Mouse (Mus musculus) monocyte, adult 2 months (primary cell): ENCODE measurements at regions not wholly inside any gene's neighbourhood (a gene's known extent, or its start where the extent isn't known, plus 50 kb on each side); places are given as distances from the start of the nearest gene placed in this dataset.
"Not testable (repeated sequence)": the region's sequence is repeated elsewhere in the genome, so short reads cannot be mapped to it uniquely, and the experiment has no call there.

Experiments
- DNase-seq, 2 experiments: peaks; one replicate each; pipeline ENCODE4 v3.0.0; 2022; ENCODE audit warnings: low spot score in 2 of 2, low read depth in 1 of 2

DNA sequence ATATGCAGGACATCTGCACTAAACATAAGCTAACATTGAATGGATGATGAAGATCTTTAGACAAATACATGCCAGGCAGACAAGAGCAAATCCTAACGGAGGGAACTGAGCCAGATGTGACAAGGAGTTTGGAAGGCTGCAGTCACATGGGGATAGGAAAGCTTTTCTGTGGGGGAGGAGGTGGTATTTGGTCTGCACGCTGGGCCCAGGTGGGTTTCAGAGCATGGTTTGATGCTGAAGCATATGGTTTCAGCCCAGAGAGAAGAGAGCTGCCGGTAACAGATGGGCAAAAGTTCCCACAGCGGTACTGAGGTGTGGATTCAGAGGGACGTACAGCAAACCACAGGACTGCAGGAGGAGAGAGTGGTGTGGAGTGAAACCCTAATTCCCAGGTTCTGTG is 982.1 kb downstream of the 4930447A16Rik start:
- no peak for DNase-seq

DNA sequence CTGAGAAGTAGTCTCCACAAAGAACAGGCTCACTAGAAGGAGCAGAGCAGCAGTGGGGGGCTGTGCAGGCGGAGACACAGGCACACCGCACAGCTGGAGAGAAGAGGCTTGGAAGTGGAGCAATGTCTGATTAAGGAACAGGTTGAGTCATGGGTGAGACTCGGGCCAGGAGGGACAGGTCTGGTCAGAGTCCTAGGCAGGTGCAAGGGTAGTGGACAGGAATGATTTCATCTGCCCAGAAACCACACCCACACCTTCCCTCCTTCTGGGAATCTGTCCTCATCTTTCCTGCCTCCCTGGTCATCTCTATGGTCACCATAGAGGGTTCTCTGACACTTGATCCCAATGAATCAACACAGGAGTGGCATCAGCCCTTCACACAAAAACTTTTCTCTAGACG is 983.8 kb downstream of the 4930447A16Rik start:
- no peak for DNase-seq

DNA sequence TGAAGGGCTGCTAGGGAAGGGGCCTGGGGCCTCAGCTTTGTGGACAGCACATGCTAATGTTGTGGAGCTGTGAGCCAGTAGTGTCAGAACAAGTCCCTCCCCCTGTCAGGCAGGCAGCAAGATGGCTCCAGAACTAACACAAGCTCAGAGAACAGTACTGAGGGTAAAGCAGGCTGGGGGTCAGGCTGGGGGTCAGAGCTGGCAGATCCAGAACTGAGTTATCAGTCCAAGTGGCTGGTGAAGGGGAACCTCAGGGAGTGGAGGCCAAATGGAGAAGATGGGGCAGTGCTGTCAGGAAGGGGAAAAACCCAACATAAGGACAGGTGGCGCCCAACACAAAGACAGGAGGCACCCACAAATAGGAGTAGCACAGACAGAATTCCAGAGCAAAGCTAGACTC is 985.1 kb downstream of the 4930447A16Rik start:
- DNase-seq = no peak

DNA sequence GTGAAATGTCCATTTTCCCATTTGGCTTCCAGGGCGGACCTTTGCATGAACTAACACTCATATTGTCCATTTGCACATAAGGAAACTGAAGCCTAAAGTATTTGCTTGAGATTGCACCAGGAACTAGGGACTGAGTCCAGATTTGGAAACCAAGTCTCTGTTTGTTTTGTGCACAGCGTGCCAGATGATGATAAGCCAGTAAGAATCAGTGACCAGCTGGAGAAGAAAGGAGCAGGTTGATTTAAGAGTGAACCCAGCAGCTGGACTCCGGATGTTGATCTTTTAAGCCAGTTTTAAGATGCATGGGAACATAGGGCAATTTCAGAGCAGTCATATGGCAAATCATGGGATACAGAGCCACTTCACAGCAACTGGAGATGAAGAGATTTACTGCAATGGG is 987.1 kb downstream of the 4930447A16Rik start:
- DNase-seq = no peak

DNA sequence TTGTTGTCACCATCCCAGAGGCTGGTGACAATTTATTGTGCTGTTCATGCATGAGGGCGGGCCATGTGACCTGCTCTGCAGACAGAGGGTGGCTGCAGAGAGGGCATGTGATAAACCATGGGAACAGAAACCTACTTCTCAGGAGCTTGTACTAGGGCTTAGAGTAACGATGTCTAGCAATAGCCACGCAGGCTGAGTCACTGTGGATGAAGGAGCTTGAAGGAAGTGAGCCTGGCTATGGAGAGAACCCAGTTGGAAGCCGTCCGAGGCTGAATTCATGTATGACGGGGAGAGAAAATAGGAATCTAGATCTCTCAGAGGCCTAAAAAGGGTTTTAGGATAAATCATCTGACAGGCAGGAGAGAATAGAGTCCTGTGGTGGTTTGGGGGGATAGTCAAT is 988.0 kb downstream of the 4930447A16Rik start:
- no peak for DNase-seq

DNA sequence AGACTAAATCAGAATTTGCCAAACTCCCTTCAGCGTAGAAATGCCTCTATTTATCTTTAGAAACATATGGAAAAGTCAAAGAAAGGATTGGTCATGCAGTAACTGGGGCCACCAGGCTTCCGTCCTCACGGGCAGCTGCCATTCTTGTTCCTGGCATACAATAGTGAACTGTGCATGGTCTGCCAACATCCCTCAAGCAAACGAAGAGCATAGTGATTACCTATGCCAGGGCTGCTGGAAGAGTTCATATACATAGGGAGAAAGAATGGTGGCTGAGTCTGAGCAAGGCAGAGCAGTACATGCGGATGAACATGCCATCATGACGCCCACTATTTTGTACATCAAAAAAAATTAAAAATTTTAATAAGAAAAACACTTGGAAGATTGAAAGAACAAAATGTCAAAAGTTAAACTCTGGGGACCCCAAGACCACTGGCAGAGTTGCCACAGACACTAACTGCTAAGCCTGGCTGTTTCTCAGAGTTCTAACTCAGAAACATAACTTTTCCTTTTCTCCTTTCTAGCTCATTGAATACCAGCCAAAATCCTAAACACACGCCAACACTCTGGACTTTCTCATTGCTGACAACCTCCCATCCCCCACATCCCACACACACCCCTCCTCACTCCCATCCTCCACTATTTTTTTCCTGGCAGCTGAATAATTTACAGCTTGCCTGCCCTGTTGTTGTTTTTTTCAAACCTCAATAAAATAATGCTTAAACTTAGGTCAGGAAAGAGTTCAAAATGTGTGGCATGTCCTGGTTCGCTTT is 989.1 kb downstream of the 4930447A16Rik start:
- DNase-seq = no peak

DNA sequence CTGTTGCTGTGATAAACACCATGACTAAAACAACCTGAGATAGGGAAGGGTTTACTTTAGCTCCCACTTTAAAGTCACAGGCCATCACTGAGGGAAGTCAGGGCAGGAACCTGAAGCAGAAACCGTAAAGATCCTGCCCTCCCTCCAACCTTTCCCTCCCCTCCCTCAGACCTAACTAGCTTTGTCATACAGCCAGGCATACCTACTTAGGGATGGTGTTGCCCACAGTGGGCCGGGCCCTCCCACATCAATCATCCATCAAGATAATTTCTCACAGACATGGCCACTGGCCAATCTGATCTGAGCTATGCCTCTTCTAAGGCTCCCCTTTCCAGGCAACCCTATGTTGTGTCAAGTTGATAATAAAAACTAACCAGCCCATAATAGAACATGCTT is 989.7 kb downstream of the 4930447A16Rik start:
- no peak for DNase-seq

DNA sequence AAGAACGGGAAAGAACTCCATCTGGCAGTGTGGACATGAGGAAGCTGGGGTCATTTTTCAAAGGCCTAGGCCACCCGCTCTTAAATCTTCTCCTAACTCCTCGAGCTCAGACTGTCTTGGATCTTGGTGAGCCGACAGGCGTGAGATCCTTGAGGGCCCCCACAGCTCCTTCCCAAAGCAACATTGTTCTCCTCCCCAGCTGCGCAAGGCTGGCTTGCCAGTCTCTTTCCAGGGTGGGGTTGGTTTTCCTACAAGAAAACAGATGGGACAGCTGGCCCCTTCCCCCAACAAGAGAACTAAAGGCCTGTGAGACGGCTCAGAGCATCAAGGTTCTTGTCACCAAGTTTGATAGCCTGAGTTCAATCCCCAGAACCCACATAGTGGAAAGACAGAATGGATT is 994.3 kb downstream of the 4930447A16Rik start:
- DNase-seq = no peak

DNA sequence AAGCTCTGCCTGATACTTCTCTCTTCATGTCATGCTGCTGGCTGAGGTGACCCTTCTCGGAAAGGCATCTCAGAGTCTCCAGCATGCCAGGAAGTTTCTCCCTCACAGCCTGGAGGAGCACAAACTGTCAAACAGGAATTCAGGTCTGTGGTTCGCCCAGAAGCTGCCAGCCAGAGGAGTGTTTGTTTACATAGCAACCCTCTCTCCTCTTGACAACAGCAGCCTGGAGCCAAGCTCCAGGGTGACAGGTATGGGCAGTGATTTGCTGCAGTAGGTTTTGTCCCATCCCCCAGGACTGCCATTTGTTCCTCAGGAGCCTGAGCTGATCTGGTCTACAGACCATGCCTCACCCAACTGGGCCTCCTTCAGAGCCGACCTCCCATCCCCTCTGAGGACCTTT is 995.4 kb downstream of the 4930447A16Rik start:
- no peak for DNase-seq

DNA sequence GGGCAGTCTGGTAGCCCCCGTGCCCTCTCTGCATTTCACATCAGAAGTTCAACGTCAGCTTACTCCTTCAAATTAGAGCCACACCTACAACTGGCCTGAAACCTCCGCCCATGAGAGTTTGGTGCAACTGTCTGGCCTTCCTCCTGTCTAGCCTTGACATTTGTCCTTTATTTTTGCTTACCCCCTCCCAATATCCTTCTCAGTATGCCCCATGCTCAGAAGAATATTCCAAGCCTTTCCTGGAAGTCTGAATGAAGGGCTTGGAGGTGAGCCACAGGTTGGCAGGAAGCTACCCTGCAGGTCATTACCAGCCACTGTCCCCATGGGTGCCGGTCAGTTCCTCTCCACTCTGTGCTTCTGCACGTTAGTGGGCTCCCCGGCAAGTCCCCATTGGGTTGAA is 997.4 kb downstream of the 4930447A16Rik start:
- no peak for DNase-seq

DNA sequence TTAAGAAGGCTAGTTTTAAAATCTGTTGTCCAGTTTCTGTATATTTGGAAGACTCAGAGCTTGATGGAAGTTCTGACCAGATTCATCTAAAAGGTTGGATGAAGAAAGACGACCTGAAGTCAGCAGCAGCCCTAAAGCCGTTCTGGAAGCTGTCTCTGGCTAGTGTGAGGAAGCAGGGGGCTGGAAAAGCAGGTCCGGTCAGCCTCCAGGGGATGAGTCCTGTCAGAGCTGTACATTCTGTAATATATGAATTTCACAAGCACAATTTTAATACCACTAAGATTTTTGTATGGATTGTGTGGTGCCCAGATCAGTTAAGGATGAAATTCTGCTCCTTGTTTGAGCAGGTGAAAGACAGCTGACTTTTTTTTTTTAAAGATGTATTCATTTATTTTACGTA is 1000.2 kb downstream of the 4930447A16Rik start:
- DNase-seq = no peak

DNA sequence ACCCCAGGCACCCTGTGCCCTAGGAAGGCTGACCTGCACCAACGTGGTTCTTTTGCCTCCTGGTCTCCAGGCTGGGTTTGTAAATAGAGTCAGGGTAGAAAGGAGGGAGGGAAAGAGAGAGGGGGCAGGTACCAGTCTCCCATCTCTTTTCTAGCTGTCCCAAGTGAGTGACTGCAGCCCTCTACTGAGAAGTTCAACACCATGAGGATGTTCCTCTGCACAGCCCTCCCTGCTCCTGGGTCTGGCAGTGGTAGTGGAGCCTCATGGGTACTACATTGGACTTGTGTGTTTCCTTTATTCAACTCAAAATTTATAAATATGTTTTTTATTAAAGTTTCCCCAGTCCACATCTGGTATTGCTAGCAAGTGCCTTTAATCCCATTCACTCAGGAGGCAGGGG is 1002.6 kb downstream of the 4930447A16Rik start:
- no peak for DNase-seq

DNA sequence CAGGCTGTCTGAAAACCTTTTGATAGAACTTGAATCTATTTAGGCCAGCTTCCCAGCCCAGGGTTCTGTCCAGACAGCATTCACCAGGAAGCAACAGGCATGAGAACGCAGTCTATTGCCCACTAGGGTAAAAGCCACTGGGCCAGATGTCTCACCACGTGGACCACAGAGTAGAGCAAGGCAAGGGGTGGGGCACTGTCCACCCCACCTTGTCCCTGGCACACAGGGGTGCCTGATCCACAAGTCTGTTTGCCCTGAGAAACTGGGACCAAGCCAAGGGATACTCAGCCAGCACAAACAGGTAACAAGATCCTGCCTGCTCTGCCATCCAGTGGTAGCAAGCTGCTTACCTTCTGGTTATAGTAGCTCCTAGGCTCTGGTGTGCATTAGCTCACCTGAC is 1006.3 kb downstream of the 4930447A16Rik start:
- DNase-seq = no peak

DNA sequence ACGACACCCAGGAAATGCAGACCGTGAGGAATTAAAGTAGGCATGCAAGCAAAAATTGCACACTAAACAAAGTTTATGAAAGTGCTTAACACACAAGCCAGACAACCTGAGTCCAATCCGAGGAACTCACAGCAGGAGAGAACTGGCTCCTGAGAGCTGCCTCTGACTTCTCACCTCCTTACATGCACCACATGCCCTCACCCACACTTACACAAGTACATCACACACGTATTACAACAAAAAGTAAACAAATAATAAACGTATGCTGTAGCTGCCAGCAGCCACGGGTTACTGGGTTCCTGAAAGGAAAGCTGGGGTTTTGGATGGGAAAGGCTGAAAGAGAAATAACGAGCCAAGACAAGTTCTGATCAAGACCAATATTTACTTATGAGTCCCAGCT is 1008.0 kb downstream of the 4930447A16Rik start:
- no peak for DNase-seq

DNA sequence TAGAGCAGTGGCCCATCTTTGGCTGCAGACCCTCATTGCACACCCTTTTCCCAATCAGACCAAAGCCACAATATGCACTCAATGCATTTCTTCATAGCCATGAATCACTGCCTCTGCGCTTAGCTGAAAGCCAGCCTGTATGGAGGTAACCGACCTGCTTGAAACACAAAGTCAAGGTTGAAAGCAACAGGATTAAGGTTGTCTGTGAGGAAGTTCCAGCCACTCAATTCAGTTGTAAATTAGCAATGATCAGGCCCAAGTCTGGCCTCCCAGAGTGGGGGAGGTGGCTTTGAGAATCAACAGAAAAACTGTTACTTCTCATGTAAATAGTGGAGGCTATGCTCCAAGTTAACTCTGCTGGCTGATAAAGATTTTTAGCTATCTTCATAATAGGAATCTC is 1008.9 kb downstream of the 4930447A16Rik start:
- DNase-seq = not testable (repeated sequence)
